Mouse (Mus musculus) limb, embryonic 10.5 days (tissue): ENCODE results near the gene Myl6. TPM values are rescaled to one million over a fixed set of nuclear protein-coding genes. Genes with fewer than 3 reads are reported as not detected.

Experiments
- DNase-seq: peaks from one replicate; pipeline ENCODE4 v3.0.0-alpha.2; 2017; ENCODE audit warnings: low spot score
- H3K27ac ChIP-seq: fragments of 300-500 bp; sonication (generic); 2 replicates; pipeline ENCODE4 v1.5.1; 2016; ENCODE audit warnings: mild to moderate bottlenecking
- H3K27me3 ChIP-seq: fragments of 300-500 bp; sonication (generic); 2 replicates; pipeline ENCODE4 v1.6.1; 2016; ENCODE audit warnings: low read depth, mild to moderate bottlenecking; ENCODE audit not compliant: poor library complexity, severe bottlenecking
- H3K36me3 ChIP-seq: fragments of 300-500 bp; sonication (generic); 2 replicates; pipeline ENCODE4 v1.6.1; 2016; ENCODE audit warnings: mild to moderate bottlenecking, moderate library complexity
- H3K4me1 ChIP-seq: fragments of 300-500 bp; sonication (generic); 2 replicates; pipeline ENCODE4 v1.6.1; 2016
- H3K4me3 ChIP-seq: fragments of 300-500 bp; sonication (generic); 2 replicates; pipeline ENCODE4 v1.5.1; 2016; ENCODE audit warnings: mild to moderate bottlenecking, moderate library complexity
- H3K9me3 ChIP-seq: fragments of 300-500 bp; sonication (generic); replicated peaks from 2 replicates; pipeline ENCODE4 v1.6.1; 2016; ENCODE audit warnings: mild to moderate bottlenecking
- WGBS: fragments of 180-500 bp; shearing (Covaris S2); methylation state at CpG from one replicate; pipeline ENCODE4 v1.1.7; 2016; 5-methylcytosine and 5-hydroxymethylcytosine counted together
- polyA plus RNA-seq: library from polyadenylated mRNA; unstranded; fragments of >200 nt; fragmentation: Nextera tagmentation; extraction: Ambion mirVana; gene quantifications from 2 replicates; pipeline ENCODE4 v1.2.1, GENCODE M21; 2016

Gene Myl6
- polyA plus RNA-seq, 1 experiment from 2014 or later, result 729 TPM

DNA sequence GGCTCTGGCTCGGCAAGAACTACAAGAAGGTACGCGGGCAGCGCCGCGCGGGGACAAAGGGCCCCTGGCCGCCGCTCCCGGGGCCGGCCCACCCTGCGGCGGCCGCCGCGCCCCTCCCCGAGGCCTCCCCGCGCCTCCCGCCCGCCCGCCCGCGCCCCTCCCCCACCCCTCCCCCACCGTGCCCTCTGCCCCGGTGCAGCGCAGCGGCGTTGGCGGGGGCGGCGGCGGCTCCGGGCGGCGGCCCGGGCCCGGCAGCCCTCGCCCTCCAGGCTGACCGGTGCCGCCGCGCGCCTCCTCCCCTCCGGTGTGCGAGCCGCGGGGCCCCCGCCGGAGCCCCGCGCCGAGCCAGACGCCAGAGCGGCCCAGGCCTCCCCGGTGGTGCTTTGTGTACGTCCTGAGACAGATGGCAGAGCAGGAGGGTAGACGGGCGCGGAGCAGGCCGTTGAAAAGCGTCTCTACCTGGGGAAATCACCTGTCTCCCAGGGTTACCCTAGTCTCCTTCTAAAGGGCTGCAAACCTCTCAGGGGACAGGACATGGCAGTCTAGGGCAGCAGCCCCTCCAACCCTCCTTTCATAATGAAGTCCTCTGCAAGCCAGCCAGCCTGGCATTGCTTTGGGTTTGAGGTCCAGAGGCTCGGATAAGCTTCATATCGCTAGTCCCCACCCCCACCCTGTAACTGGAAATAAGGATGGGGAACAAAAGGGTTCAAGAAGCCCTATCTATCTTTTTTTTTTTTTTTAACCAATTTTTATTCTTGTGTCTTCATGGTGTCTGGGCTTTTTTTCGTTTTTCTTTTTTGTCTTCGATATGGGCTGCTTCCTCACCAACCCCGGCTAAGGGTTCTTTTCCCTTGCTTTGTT lies 34.3 kb downstream of the Myl6 start:
- peak; percentile 69 for DNase-seq
- peak overlapping the region; percentile 95 for H3K4me3 ChIP-seq
- under 1% methylated on average over 57 of the region's 67 CpGs for whole genome bisulfite sequencing
- H3K27me3 ChIP-seq, result peaks cover 5% of the 10 kb centered on the region; the same call in 1 of the 2 replicates
- peaks cover 39% of the 10 kb centered on the region for H3K36me3 ChIP-seq
- no peaks in the 10 kb centered on the region for H3K9me3 ChIP-seq
- H3K4me1 ChIP-seq, result peaks cover 14% of the 10 kb centered on the region
- H3K27ac ChIP-seq, result peak overlapping the region; percentile 99

DNA sequence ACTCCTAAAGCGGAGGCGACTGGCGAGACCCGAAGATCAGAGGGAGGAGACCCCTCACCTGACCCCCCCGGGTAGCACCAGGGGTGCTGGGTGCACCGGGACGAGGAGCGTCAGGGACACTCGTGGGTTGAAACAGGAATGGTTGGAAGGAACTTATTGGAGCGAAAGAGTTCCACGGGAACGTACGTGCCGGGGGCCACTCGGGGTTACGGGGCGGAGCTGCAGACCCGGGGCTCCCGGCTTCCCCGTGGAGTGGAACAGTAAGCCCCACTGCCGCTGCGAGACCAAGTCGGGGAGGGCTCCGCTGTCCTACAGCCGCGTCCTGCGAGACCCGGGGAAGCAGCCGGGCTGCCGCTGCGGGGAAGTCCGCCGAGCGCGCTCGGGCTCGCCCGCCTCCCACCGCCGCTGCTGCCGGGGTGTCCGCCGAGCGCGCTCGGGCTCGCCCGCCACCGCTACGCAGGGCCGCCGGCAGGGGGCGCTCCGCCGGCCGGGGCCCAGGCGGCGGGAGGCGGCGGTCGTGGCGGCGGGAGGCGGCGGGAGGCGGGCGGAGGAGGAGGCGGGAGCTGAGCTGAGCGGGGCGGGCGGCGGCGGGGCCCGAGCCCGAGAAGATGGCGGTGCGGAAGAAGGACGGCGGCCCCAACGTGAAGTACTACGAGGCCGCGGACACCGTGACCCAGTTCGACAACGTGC lies 35.1 kb downstream of the Myl6 start, which contains the start of gene Smarcc2:
TSS of gene Smarcc2 (plus strand) at position 530 of the 690 bp plus-strand sequence.
- peak within 1 kb of the TSS; percentile 99 for H3K27ac ChIP-seq
- H3K4me1 ChIP-seq, result peaks cover 14% of the 10 kb centered on the region
- WGBS, result under 1% methylated on average over 86 of the region's 86 CpGs
- H3K9me3 ChIP-seq, result no peaks in the 10 kb centered on the region
- peak within 1 kb of the TSS; percentile 95 for H3K4me3 ChIP-seq
- H3K36me3 ChIP-seq, result peaks cover 32% of the 10 kb centered on the region
- H3K27me3 ChIP-seq, result peaks cover 5% of the 10 kb centered on the region; the same call in 1 of the 2 replicates
- DNase-seq, result peak; percentile 88

DNA sequence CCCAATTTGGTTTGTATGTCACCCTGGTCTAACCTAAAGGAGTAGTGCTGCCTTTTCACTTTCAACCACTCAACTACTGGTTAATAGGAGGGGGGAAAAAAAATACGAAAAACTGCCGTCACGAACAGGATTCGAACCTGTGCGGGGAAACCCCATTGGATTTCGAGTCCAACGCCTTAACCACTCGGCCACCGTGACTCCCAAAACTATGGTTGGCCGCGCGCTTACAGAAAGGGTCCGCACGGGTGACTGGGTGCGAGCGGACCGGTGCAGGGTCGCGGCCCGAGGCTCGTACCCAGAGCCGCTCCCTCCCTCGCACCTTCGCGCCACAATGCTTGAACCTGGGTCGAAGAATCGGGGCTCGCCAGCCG lies 35.6 kb downstream of the Myl6 start:
- WGBS, result under 1% methylated on average over 29 of the region's 29 CpGs

DNA sequence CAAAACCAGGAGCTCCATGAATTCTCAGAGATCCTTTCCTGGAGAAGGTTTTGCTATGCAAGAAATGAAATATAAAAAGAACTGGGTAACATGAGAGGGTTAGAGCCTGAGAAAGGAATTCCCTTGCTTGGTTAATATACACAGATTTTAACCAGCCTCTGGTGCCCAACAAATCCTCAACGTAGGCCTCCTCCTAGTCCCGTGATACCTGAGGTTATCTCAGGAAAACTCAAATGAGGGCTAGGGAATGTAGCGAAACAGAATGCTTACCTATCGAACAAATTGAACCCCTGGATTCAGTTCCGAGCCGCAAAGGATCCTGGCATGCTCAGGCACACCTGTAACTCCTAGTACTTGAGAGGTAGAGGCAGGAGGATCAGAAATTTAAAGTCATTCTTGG lies 36.3 kb downstream of the Myl6 start:
- Histone ChIP-seq H3K27ac (no peak overlapping the region), H3K4me1 (peaks cover 14% of the 10 kb centered on the region), H3K36me3 (peaks cover 20% of the 10 kb centered on the region), H3K4me3 (0 out of 2 replicates have a peak overlapping the region, but pooled peaks have one; percentile 95), H3K9me3 (no peaks in the 10 kb centered on the region), H3K27me3 (peaks cover 5% of the 10 kb centered on the region; the same call in 1 of the 2 replicates)
- WGBS, result 89% methylated on average over 6 of the region's 6 CpGs
- no peak for DNase-seq

More for the DNA sequence above, 35.6 kb downstream of the Myl6 start:
- Histone ChIP-seq H3K9me3 (no peaks in the 10 kb centered on the region), H3K4me1 (peaks cover 14% of the 10 kb centered on the region), H3K27ac (peak overlapping the region; percentile 99), H3K27me3 (peaks cover 5% of the 10 kb centered on the region; the same call in 1 of the 2 replicates), H3K36me3 (peaks cover 26% of the 10 kb centered on the region), H3K4me3 (peak overlapping the region; percentile 95)
- DNase-seq, result peak; percentile 98

DNA sequence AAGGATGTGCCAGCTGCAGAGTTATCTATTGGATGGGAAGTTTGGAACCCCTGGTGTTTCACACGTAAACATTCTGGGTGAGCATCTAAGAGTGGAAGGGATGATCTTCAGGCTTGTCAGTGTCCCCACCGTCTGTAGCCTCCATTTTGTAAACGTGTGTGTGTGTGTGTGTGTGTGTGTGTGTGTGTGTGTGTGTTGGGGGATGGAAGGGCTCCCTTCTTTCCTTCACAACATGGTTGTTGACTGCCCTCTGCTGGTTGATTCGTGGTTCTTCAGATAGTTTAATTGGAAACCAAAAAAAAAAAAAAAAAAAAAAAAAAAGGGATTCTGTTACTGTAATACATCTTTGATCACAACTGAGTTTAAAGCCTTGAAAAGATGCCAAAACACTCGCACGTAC lies 38.7 kb downstream of the Myl6 start:
- Histone ChIP-seq H3K4me3 (peak overlapping the region; percentile 21; the same call in 1 of the 2 replicates), H3K4me1 (peaks cover 4% of the 10 kb centered on the region), H3K27me3 (peaks cover 5% of the 10 kb centered on the region; the same call in 1 of the 2 replicates), H3K27ac (peak overlapping the region; percentile 56; the same call in 1 of the 2 replicates), H3K36me3 (no peaks in the 10 kb centered on the region), H3K9me3 (no peaks in the 10 kb centered on the region)
- WGBS, result 7% methylated on average over 6 of the region's 6 CpGs
- peak; percentile 79 for DNase-seq

DNA sequence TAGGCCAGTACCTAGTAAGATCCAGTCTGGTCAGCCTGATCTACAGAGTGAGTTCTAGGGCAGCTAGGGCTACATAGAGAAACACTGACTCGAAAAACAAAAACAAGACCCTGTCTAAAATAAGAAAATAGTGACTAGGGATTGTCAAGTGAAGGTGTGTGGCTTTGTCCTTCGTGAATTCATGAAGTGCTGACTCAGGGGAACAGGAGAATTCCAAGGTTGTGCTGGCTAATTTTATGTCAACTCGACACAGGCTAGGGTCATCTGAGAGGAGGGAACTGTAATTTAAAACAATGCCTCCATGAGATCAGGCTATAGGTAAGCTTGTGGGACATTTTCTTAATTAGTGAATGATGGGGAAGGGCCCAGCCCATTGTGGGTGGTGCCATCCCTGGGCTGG lies 39.5 kb downstream of the Myl6 start:
- Histone ChIP-seq H3K27ac (no peak overlapping the region), H3K9me3 (no peaks in the 10 kb centered on the region), H3K27me3 (peaks cover 5% of the 10 kb centered on the region; the same call in 1 of the 2 replicates), H3K4me3 (no peak overlapping the region), H3K36me3 (no peaks in the 10 kb centered on the region), H3K4me1 (no peaks in the 10 kb centered on the region)
- no peak for DNase-seq
- WGBS, result 87% methylated on average over 3 of the region's 3 CpGs

DNA sequence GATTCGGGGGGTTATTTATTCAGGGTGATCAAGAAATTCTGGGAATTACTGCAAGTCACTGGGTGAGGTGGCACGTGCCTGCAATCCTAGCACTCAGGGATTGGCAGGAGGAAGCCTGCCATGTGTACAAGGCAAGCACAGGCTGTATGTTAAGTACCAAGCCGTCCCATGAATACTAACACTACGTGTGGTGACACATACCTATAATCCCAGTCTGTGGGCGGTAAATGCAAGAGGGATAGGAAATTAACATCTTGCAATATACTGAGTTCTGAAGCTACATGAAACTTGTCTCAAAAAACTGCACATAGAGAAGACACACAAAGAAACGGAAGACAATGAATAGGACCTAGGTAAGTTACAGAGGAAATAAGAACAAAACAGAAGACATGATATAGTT lies 42.9 kb downstream of the Myl6 start:
- DNase-seq, result no peak
- Histone ChIP-seq H3K4me1 (no peaks in the 10 kb centered on the region), H3K27me3 (no peaks in the 10 kb centered on the region), H3K9me3 (no peaks in the 10 kb centered on the region), H3K4me3 (no peak overlapping the region), H3K36me3 (no peaks in the 10 kb centered on the region), H3K27ac (no peak overlapping the region)
- WGBS, result 87% methylated on average over 6 of the region's 6 CpGs

DNA sequence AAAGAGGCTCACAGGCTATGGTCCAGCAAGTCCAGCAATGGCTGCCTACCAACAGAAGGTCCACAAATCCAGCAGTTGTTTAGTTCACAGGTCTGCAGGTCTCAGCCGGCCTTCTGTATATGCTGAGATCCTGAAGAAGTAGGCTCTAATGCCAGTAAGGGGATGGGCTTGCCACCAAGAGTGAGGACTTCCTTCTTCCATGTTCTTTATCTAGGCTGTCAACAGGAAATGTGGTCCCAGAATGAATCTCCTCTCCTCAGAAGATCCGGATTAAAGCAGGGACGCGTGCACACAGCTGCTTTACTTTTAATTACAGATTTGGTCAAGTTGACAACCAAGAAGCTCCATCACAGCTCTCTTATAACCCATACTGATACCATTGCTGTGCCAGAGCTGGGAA lies 48.5 kb downstream of the Myl6 start:
- Histone ChIP-seq H3K9me3 (no peaks in the 10 kb centered on the region), H3K4me3 (no peak overlapping the region), H3K27me3 (no peaks in the 10 kb centered on the region), H3K36me3 (peaks cover 21% of the 10 kb centered on the region), H3K4me1 (no peaks in the 10 kb centered on the region), H3K27ac (no peak overlapping the region)
- 83% methylated on average over 4 of the region's 4 CpGs for whole genome bisulfite sequencing
- no peak for DNase-seq

DNA sequence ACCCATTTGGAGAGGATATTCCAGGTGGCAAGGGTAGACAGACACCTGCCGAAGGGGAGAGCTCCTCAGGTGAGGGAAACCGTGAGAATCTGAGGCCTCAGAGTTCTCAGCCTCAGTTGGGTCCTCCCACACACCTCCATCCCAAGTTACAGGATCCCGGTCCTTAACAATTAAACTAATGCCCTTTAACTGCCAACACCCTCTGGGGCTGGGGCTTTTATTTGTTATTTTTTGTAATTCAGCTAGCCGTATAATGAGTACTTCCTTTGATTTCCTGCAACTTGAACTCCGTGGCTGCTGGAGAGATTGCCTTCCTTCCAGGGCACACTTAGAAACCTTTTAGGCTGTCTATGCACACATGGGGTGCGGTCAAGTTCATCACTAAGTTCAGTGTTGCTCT lies 49.6 kb downstream of the Myl6 start:
- Histone ChIP-seq H3K36me3 (peaks cover 31% of the 10 kb centered on the region), H3K4me3 (no peak overlapping the region), H3K4me1 (no peaks in the 10 kb centered on the region), H3K9me3 (no peaks in the 10 kb centered on the region), H3K27me3 (no peaks in the 10 kb centered on the region), H3K27ac (no peak overlapping the region)
- 78% methylated on average over 6 of the region's 6 CpGs for WGBS
- no peak for DNase-seq

DNA sequence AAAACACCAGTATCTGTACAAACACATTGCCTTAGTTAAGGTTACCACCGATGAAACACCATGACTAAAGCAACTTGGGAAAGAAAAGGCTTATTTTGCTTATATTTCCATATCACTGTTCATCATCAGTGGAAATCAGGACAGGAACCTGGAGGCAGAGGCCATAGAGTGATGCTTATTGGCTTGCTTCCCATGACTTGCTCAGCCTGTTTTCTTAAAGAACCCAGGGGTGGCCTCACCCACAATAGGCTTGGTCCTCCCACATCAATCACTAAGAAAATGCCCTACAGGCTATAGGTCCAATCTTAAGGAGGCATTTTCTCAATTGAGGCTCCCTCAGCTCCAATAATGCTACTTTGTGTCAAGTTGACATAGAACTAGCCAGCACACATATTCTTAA lies 51.2 kb downstream of the Myl6 start:
- no peaks in the 10 kb centered on the region for H3K27me3 ChIP-seq
- H3K36me3 ChIP-seq, result peaks cover 48% of the 10 kb centered on the region
- no peak overlapping the region for H3K27ac ChIP-seq
- no peaks in the 10 kb centered on the region for H3K9me3 ChIP-seq
- no peak overlapping the region for H3K4me3 ChIP-seq
- WGBS, result 93% methylated on average over 1 of the region's 1 CpGs
- no peak for DNase-seq
- no peaks in the 10 kb centered on the region for H3K4me1 ChIP-seq

DNA sequence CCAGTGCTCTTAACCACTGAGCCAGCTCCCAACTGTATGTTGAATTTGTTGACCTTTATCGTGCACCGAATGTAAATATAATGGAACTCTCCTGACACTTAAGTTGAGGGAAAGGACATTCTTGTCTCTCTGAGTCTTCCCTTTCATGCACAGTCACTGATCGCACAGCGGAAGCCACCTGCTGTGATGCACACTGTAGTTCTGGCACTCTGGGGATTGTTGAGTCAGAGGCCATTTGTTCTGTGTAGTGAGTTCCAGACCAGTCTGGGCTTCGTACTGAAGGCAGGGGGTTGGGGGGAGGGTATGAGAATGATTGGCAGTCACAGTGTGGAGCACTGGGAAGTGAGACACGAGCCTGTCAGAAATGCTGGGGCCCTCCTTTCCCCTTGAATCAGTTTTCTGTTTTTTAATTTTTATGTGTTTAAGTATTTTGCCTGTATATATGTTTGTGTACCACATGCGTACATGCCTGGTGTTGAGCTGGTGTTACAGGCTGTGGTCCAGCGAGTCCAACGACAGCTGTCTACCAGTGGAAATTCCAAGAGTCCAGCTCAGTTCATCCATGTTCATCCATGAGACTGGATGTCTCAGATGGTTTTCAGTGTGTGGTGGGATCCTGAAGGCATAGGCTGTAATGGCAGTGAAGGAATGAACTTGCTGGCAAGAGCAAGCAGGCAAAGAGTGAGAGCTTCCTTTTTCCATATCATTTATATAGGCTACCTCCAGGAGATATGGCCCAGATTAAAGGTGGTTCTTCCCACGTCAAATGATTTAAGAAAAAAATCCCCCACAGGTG lies 52.4 kb downstream of the Myl6 start:
- Histone ChIP-seq H3K27me3 (no peaks in the 10 kb centered on the region), H3K4me1 (no peaks in the 10 kb centered on the region), H3K27ac (no peak overlapping the region), H3K9me3 (no peaks in the 10 kb centered on the region), H3K4me3 (no peak overlapping the region), H3K36me3 (peaks cover 60% of the 10 kb centered on the region)
- no peak for DNase-seq
- WGBS, result 94% methylated on average over 10 of the region's 10 CpGs
